11 mouse cellular contexts compared by ENCODE assay signal in the genomic region with DNA sequence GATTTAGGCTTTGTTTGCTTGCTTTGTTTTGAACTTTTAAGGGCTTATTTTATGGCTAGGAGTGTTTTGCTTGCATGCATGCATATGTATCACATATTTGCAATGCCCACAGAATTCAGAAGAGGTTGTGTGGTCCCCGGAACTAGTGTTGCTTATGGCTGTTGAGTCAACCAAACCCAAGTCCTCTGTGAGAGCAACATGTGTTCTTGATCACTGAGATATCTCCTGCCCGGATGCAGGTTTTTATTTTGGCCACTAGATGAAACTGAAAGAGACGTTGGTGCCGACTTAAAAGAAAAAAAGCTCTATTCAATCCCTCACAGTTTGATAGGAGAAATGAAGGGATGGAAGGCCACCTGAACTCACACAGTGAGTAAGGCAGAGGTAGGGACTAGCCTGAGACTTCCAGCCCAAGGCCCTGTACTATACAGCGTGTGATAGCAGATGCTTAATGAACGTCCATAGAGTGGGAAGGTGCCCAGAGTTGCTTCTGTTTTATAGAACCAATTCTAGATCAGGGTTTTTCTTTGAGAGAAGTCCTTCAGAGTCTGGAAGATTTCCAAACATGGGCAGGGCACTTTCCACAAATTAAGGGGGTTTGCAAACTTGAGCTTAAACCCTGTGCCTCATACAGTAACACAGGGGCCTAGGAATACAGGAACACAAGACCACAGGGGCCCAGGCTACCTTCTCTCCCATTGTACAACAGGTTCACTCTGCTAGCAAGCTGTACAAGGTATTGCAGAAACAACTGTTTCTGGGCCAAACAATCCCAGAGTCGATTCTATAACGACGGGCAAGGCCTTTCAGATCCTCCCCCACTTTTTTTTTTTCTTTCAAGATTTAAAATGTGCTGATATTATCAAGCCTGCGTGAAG. TPM values are rescaled to one million over a fixed set of nuclear protein-coding genes. Genes with fewer than 3 reads are reported as not detected.
A peak's percentile ranks its signal among the peaks of the same experiment; 100 is the strongest.
DNase-seq lines count a peak whose midpoint lies in the region; ATAC-seq lines count a peak whose summit lies in the region.
"Had no signal": no experiment of that assay in that cellular context is flagged by ENCODE, and none has a peak within 500 bp of the region (broad histone marks: within the 10 kb centered on the region; RNA-seq: fewer than 3 reads in every experiment).

No protein-coding gene starts in this region.

- peak overlapping the region; percentile 10; the same call in 1 of the 2 replicates for H3K9ac ChIP-seq in heart, embryonic 11.5 days (ENCODE audit: low read depth, low read length)

- H3K36me3 ChIP-seq in heart, embryonic 11.5 days (ENCODE audit: control insufficient read depth, insufficient read depth, low read length), result peaks cover 7% of the 10 kb centered on the region; the same call in 1 of the 2 replicates
- peaks cover 25% of the 10 kb centered on the region for H3K36me3 ChIP-seq in limb, embryonic 10.5 days

- peak overlapping the region; percentile 86 for H3K27ac ChIP-seq in heart, embryonic 11.5 days (ENCODE audit: low read depth, low read length)
- no peak overlapping the region; the same call in 1 of the 2 replicates for H3K27ac ChIP-seq in limb, embryonic 10.5 days

- peaks cover 29% of the 10 kb centered on the region for H3K4me1 ChIP-seq in heart, embryonic 11.5 days (ENCODE audit: control insufficient read depth, insufficient read depth, low read length)
- peaks cover 41% of the 10 kb centered on the region for H3K4me1 ChIP-seq in limb, embryonic 10.5 days

- H3K9me3 ChIP-seq in heart, embryonic 11.5 days (replicated peaks; ENCODE audit: control insufficient read depth, low read length), result no peaks in the 10 kb centered on the region
- H3K9me3 ChIP-seq in limb, embryonic 10.5 days (replicated peaks), result no peaks in the 10 kb centered on the region

- no peaks in the 10 kb centered on the region for H3K27me3 ChIP-seq in heart, embryonic 11.5 days (ENCODE audit: control insufficient read depth, insufficient read depth, low read length)
- no peaks in the 10 kb centered on the region for H3K27me3 ChIP-seq in limb, embryonic 10.5 days (ENCODE audit: low read depth, poor library complexity, severe bottlenecking)
- H3K27me3 ChIP-seq: Patski had no signal

- peak overlapping the region; percentile 57 for H3K4me3 ChIP-seq in heart, embryonic 11.5 days (ENCODE audit: low read depth, low read length)
- peak overlapping the region; percentile 72; the same call in 1 of the 2 replicates for H3K4me3 ChIP-seq in limb, embryonic 10.5 days

- ATAC-seq in heart, embryonic 11.5 days (replicated peaks; ENCODE audit: insufficient number of reproducible peaks, low FRiP score, low TSS enrichment), result no peak
- no peak for ATAC-seq in megakaryocyte-erythroid progenitor cell, adult 5-6 weeks (replicated peaks; ENCODE audit: low FRiP score, low TSS enrichment, poor library complexity, severe bottlenecking)
- ATAC-seq: Patski had no signal

- no peak for DNase-seq in heart, adult 8-10 months (ENCODE audit: low spot score)
- DNase-seq in 3T3-L1 (ENCODE audit: low read depth, low spot score), result peak; percentile 54
- DNase-seq in c-Kit-negative CD71-positive TER-119-positive erythroid progenitor cells, embryonic 14.5 days (ENCODE audit: low read depth, low spot score), result peak; percentile 57
- DNase-seq in limb, embryonic 10.5 days (ENCODE audit: low spot score), result no peak
- DNase-seq in gastrocnemius, postnatal 14 days, result no peak
- DNase-seq in thymus, postnatal 10 days (ENCODE audit: low spot score in 2 of 2), result no peak
- DNase-seq: embryo, embryonic 11 days; right cerebral cortex, postnatal 25 days had no signal

- H3K4me2 ChIP-seq in heart, embryonic 11.5 days, result peak overlapping the region; percentile 68

- WGBS in heart, embryonic 11.5 days (ENCODE audit: insufficient replicate concordance), result 73% methylated on average over 10 of the region's 10 CpGs
- WGBS in limb, embryonic 10.5 days, result 76% methylated on average over 10 of the region's 10 CpGs

- intact Hi-C loops in gastrocnemius, postnatal 14 days (cut with DNase I; ENCODE audit: low total_unique reads), result no loop called here

RNA-seq across cellular contexts. Expression of gene Alad, which starts 1.9 kb away (rescaled TPM):
- 117 and 140 TPM in 2 replicates for polyA plus RNA-seq in heart, embryonic 11.5 days (2014; fragmentation: Nextera tagmentation; extraction: Ambion mirVana)
- 10 to 100 TPM; 71.0 to 88.7 (median 82.7) TPM for total RNA-seq in heart, adult 8-10 months (2022)
- polyA plus RNA-seq in limb, embryonic 10.5 days (2016; fragmentation: Nextera tagmentation; extraction: Ambion mirVana), result 108 and 124 TPM in 2 replicates
- 310 and 320 TPM in 2 replicates for total RNA-seq in megakaryocyte-erythroid progenitor cell, adult 5-6 weeks (2014; fragmentation: Nextera tagmentation)
- total RNA-seq in megakaryocyte-erythroid progenitor cell, adult 5-6 weeks (2017), result 64.9 and 137 TPM in 2 replicates
- total RNA-seq in gastrocnemius, postnatal 14 days (2021), result 10 to 100 TPM; 21.9 to 22.1 TPM

RNA-seq across cellular contexts. Expression of gene Pole3, which starts 7.1 kb away (rescaled TPM):
- polyA plus RNA-seq in heart, embryonic 11.5 days (2014; fragmentation: Nextera tagmentation; extraction: Ambion mirVana), result 59.4 and 64.1 TPM in 2 replicates
- 10 to 100 TPM; 16.9 to 21.1 (median 17.9) TPM for total RNA-seq in heart, adult 8-10 months (2022)
- 113 and 116 TPM in 2 replicates for polyA plus RNA-seq in limb, embryonic 10.5 days (2016; fragmentation: Nextera tagmentation; extraction: Ambion mirVana)
- 84.0 and 122 TPM in 2 replicates for total RNA-seq in megakaryocyte-erythroid progenitor cell, adult 5-6 weeks (2014; fragmentation: Nextera tagmentation)
- total RNA-seq in megakaryocyte-erythroid progenitor cell, adult 5-6 weeks (2017), result 135 and 144 TPM in 2 replicates
- total RNA-seq in gastrocnemius, postnatal 14 days (2021), result 10 to 100 TPM; 15.8 to 16.9 TPM

RNA-seq across cellular contexts. Expression of gene 4933430I17Rik, which starts 7.4 kb away (rescaled TPM):
- polyA plus RNA-seq in heart, embryonic 11.5 days (2014; fragmentation: Nextera tagmentation; extraction: Ambion mirVana), result 0.34 and 0.87 TPM in 2 replicates
- total RNA-seq in heart, adult 8-10 months (2022), result under 1 TPM in 1 of 4 experiments, not detected in 3; 0.16 TPM
- 0.86 and 1.7 TPM in 2 replicates for polyA plus RNA-seq in limb, embryonic 10.5 days (2016; fragmentation: Nextera tagmentation; extraction: Ambion mirVana)
- not detected in 2 replicates for total RNA-seq in megakaryocyte-erythroid progenitor cell, adult 5-6 weeks (2014; fragmentation: Nextera tagmentation)
- total RNA-seq in megakaryocyte-erythroid progenitor cell, adult 5-6 weeks (2017), result not detected in 2 replicates
- under 1 TPM; 0.33 to 0.45 TPM for total RNA-seq in gastrocnemius, postnatal 14 days (2021)

RNA-seq across cellular contexts. Expression of gene Hdhd3, which starts 14.5 kb away (rescaled TPM):
- polyA plus RNA-seq in heart, embryonic 11.5 days (2014; fragmentation: Nextera tagmentation; extraction: Ambion mirVana), result 6.7 and 11.4 TPM in 2 replicates
- total RNA-seq in heart, adult 8-10 months (2022), result 1 to 10 TPM; 4.7 to 6.9 (median 5.3) TPM
- polyA plus RNA-seq in limb, embryonic 10.5 days (2016; fragmentation: Nextera tagmentation; extraction: Ambion mirVana), result 11.7 and 13.5 TPM in 2 replicates
- total RNA-seq in megakaryocyte-erythroid progenitor cell, adult 5-6 weeks (2014; fragmentation: Nextera tagmentation), result 2.0 and 4.8 TPM in 2 replicates
- total RNA-seq in megakaryocyte-erythroid progenitor cell, adult 5-6 weeks (2017), result 2.8 and 3.9 TPM in 2 replicates
- 1 to 10 TPM; 3.1 to 3.5 TPM for total RNA-seq in gastrocnemius, postnatal 14 days (2021)

RNA-seq across cellular contexts. Expression of gene Bspry, which starts 37.9 kb away (rescaled TPM):
- polyA plus RNA-seq in heart, embryonic 11.5 days (2014; fragmentation: Nextera tagmentation; extraction: Ambion mirVana), result 0.52 and 0.83 TPM in 2 replicates
- total RNA-seq in heart, adult 8-10 months (2022), result under 1 TPM in 2 of 4 experiments, not detected in 2; 0.16 to 0.23 TPM
- polyA plus RNA-seq in limb, embryonic 10.5 days (2016; fragmentation: Nextera tagmentation; extraction: Ambion mirVana), result 1.0 and 1.3 TPM in 2 replicates
- not detected in 2 replicates for total RNA-seq in megakaryocyte-erythroid progenitor cell, adult 5-6 weeks (2014; fragmentation: Nextera tagmentation)
- 0.09 and 1.0 TPM in 2 replicates for total RNA-seq in megakaryocyte-erythroid progenitor cell, adult 5-6 weeks (2017)
- total RNA-seq in gastrocnemius, postnatal 14 days (2021), result under 1 TPM; 0.24 to 0.53 TPM

Comparison
In these comparisons a context has a peak if more than half of its experiments do, and no peak if none do; other contexts are left out.
1. DNase-seq: peak in 3T3-L1 (single experiment) and c-Kit-negative CD71-positive TER-119-positive erythroid progenitor cells, embryonic 14.5 days (single experiment); none in heart, adult 8-10 months (single experiment), limb, embryonic 10.5 days (single experiment), gastrocnemius, postnatal 14 days (single experiment) and thymus, postnatal 10 days (0 of 2).